Mouse (Mus musculus): ENCODE data around the gene Edf1.
A peak's percentile ranks its signal among the peaks of the same experiment; 100 is the strongest.

Edf1 gene

GRCm38 (mm10) chr2:25565741-25566140 is 8.1 kb downstream of the Edf1 start:
- DNase-seq, result peak; percentile 6

GRCm38 (mm10) chr2:25566558-25566957 is 8.9 kb downstream of the Edf1 start:
- peak; percentile 15 for DNase-seq

DNA sequence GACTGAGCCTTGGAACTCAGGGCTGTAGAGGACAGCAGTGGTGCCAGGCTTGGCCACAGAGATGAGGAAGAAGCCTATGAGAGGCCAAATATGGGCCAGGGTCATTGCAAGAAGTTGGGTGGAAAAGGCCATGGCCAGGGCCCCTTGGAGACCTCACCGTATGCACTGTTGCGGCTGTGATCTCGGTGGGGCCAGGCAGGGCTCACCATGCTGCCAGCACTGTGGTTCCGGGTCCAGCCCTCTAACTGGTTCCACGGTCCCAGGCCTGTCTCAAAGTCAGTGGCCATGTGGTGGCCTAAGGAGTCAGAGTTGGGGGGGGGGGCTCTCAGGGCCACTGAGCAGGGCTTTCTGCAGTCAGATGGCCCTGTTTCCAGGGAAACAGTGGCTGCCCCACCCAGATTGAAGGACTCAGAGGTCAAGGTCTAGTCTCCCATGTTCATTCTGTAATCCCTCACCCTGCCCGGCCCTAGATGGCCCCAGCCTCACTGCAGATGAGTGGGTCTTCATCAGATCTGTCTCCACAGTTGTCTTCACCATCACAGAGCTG is 10.9 kb downstream of the Edf1 start:
- peak; percentile 7 for DNase-seq

- DNase-seq, result no peak
Measured at GRCm38 (mm10) chr2:25569323-25569722, 11.7 kb downstream of the Edf1 start.

DNA sequence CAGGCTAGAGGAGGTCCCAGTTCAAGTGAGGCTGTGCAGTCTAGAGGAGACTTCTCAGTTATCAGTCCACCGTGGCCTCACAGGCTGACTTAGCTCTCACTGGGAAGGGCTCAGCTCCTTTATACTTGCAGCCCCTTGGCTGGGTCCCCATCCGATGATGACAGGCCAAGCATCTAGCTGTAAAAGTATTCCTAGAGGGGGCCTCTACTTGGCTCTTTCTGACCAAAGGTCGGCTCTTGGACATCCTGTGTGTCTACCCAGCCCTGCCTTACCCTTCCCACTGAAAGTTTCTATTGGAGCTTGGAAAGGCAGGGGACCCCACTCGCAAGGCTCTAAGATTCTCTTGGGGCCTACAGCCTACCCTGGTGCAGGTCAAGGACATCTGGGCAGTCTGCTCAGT is 13.6 kb downstream of the Edf1 start:
- no peak for DNase-seq

DNA sequence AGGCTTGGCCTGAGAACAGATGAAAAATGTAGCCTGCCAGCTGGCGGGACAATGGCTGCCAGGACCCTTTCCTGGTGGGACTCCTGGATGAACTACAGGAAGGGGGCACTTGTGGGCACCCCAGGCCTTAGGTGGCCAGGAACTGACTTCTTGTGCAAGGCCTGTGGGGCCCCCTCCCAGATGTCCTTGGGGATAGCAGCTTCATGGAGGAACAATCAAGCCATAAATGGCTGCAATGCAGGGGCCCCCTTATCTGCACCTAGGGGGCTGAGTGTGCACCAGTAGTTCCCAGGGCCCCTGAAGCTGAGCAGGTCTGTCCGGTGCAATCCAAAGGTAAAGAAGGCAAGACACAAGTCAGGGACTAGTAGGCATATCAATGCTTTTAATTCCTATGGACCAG is 15.4 kb downstream of the Edf1 start:
- DNase-seq, result peak; percentile 10

- DNase-seq, result no peak
Measured at GRCm38 (mm10) chr2:25574136-25574535, 16.5 kb downstream of the Edf1 start.

GRCm38 (mm10) chr2:25574579-25575431 is 17.2 kb downstream of the Edf1 start, which contains the start of the genes Mamdc4 and Phpt1:
Gene Mamdc4 (minus strand): TSS chr2:25574845.
Gene Phpt1 (minus strand): TSS chr2:25575224.
- peak; percentile 98 for DNase-seq

GRCm38 (mm10) chr2:25575432-25576027 is 17.9 kb downstream of the Edf1 start:
- peak; percentile 80 for DNase-seq

- peak; percentile 22 for DNase-seq
Measured at GRCm38 (mm10) chr2:25576028-25576850, 18.6 kb downstream of the Edf1 start.

- peak; percentile 59 for DNase-seq
Measured at GRCm38 (mm10) chr2:25576965-25577891, 19.6 kb downstream of the Edf1 start.

- DNase-seq, result peak; percentile 22
Measured at GRCm38 (mm10) chr2:25577951-25578795, 20.5 kb downstream of the Edf1 start.

GRCm38 (mm10) chr2:25578796-25579736 is 21.4 kb downstream of the Edf1 start:
- DNase-seq, result peak; percentile 60

DNA sequence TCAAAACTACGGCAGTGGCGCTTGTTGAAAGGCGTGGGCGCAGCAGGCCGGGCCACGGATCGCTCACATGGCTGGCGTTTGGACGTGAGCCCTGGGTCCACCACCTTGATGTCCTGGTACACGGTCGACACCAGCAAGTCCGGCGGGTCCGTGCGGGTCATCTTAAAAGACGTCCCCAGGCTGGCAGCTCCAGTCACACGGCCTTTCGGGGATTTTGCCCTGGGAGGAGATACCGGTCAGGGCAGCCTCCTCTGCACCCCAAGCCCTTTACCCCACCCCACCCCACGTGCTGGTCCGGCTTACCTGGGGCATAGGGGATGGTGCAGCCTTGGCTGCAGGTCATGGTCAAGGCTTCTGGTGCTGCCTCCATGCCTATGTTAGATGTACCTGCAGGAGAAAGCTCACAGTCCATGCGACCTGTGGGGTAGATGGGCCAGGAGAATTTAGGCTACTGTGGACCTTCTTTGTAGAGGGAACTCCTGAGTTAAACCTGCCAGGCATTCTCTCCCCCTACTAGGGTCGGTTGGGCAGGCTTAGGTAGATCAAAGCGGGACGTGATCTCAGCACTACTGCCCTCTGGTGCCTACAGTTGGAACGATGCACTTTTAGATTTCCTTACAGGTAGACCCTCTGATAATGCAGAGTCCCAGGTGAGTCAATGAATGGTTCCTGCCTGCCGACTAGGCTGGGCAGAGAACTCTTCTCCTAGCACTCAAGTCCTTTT is 22.3 kb downstream of the Edf1 start:
- peak; percentile 83 for DNase-seq

DNA sequence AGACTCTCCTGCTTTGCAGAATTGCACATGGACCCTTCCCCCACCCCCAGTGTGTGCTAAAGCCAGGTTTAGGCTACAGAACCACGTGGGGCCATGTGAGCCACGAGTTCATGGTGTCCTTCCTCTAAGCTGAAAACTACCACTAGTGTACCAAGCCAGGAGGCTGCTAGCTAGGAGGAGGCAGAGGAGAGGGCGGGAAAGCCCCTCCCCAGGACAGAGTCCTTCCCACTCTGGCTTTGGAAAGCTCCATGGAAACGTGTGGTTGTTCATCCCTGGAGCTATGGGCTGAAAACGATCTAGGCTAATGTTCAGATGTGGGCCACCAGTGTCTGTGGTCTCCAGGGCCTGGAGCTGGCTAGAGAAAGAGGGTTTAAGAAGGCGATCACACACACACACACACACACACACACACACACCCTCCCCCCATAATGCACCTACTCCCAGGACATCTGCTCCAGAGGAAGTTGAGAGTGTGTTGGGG is 23.0 kb downstream of the Edf1 start:
- peak; percentile 18 for DNase-seq

DNA sequence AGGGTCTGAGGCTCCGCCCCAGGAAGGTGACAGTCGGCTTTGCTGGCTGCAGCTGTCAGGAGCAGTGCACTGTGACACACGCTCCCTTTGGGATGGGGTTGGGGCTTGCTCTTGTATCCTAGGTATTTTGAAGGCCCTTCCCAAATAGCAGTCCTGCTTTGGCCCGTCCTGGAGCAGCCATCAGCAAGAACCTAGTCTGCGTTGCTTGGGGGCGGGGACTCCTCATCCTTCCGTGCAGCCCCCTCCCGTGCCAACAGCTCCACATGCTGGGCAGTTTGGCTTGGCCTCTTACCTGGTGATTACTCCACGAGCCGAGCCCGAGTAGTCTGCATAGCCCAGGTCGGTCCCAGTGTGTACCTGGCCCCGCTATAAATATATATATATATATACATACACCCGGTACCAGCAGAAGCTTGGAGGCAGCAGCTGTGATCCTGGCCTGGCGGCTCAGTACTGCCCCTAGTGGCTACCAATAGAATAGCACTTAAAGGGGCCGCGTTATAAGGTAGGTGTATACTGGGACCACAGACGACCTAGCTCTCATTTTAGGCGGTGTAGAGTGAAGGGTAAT is 23.7 kb downstream of the Edf1 start, which contains the start of gene Ajm1:
Gene Ajm1 (minus strand): TSS at position 464 of the 571 bp plus-strand sequence.
- DNase-seq, result peak; percentile 70

GRCm38 (mm10) chr2:25581901-25582301 is 24.3 kb downstream of the Edf1 start:
- peak; percentile 26 for DNase-seq

GRCm38 (mm10) chr2:25582466-25583119 is 24.9 kb downstream of the Edf1 start:
- DNase-seq, result peak; percentile 21

All from thymus, postnatal 4 days (tissue).